Mouse (Mus musculus) ES-E14 (cell line): ENCODE data around the gene Fcamr.

Experiments used
- HCFC1 ChIP-seq: IDR thresholded peaks from 2 replicates; pipeline ENCODE4 v1.6.1; 2012; ENCODE audit warnings: low read length, inconsistent platforms, borderline replicate concordance; ENCODE audit not compliant: insufficient read depth
- MAFK ChIP-seq: IDR thresholded peaks from 2 replicates; pipeline ENCODE4 v1.6.1; 2014; ENCODE audit warnings: mild to moderate bottlenecking, low read depth, low read length, inconsistent platforms; ENCODE audit not compliant: insufficient read depth
- ZC3H11A ChIP-seq: IDR thresholded peaks from 2 replicates; pipeline ENCODE4 v1.6.1; 2012; ENCODE audit warnings: low read depth, mild to moderate bottlenecking, inconsistent platforms, low read length, borderline replicate concordance
- ZNF384 ChIP-seq: IDR thresholded peaks from 2 replicates; pipeline ENCODE4 v1.6.1; 2012; ENCODE audit warnings: low read depth, low read length, inconsistent platforms

DNA sequence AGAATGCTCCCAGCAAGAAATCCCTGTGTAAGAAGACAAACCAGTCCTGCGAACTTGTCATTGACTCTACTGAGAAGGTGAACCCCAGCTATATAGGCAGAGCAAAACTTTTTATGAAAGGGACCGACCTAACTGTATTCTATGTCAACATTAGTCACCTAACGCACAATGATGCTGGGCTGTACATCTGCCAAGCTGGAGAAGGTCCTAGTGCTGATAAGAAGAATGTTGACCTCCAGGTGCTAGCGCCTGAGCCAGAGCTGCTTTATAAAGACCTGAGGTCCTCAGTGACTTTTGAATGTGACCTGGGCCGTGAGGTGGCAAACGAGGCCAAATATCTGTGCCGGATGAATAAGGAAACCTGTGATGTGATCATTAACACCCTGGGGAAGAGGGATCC, 43.8 kb downstream of the Fcamr start:
- TF ChIP-seq ZNF384 (no peak), ZC3H11A (no peak), HCFC1 (no peak), MAFK (no peak)
